Mouse (Mus musculus): ENCODE results near the gene Tcap. TPM values are rescaled to one million over a fixed set of nuclear protein-coding genes. Genes with fewer than 3 reads are reported as not detected.

Tcap gene
- polyA plus RNA-seq, 1 experiment from 2014 or later: 151 TPM

DNA sequence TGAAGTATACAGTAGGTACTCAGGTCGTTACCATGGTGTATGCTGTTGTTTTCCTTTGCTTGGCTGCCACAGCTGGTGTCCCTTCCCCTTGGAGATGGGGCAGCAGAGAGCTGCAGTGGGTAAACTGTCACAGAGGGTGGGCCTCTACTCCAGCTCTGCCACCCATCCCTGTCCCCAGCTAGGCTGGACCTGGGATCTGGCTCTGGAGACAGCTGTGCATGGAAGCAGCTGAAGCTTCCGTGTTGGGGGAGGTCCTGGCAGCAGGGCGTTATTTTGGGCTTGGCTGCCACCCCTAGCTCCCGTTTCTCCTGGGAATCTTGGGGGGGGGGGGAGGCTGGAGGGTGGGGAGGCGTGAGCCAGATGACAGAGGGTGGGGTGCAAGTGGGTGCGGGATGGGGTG, 34.7 kb downstream of the Tcap start:
- no peak overlapping the region for H3K4me2 ChIP-seq
- no peak overlapping the region for H3K27ac ChIP-seq (ENCODE audit: low read depth, low read length)
- no peak overlapping the region for H3K9ac ChIP-seq (ENCODE audit: low read depth, low read length)
- 50% methylated on average over 6 of the region's 6 CpGs for WGBS (ENCODE audit: insufficient replicate concordance)
- H3K36me3 ChIP-seq (ENCODE audit: control insufficient read depth, insufficient read depth, low read length): peaks cover 13% of the 10 kb centered on the region
- H3K4me3 ChIP-seq (ENCODE audit: low read depth, low read length): no peak overlapping the region
- no peaks in the 10 kb centered on the region for H3K9me3 ChIP-seq (replicated peaks; ENCODE audit: control insufficient read depth, low read length)
- ATAC-seq (replicated peaks; ENCODE audit: insufficient number of reproducible peaks, low FRiP score, low TSS enrichment): no peak
- peaks cover 51% of the 10 kb centered on the region for H3K4me1 ChIP-seq (ENCODE audit: control insufficient read depth, insufficient read depth, low read length)
- H3K27me3 ChIP-seq (ENCODE audit: control insufficient read depth, insufficient read depth, low read length): no peaks in the 10 kb centered on the region

DNA sequence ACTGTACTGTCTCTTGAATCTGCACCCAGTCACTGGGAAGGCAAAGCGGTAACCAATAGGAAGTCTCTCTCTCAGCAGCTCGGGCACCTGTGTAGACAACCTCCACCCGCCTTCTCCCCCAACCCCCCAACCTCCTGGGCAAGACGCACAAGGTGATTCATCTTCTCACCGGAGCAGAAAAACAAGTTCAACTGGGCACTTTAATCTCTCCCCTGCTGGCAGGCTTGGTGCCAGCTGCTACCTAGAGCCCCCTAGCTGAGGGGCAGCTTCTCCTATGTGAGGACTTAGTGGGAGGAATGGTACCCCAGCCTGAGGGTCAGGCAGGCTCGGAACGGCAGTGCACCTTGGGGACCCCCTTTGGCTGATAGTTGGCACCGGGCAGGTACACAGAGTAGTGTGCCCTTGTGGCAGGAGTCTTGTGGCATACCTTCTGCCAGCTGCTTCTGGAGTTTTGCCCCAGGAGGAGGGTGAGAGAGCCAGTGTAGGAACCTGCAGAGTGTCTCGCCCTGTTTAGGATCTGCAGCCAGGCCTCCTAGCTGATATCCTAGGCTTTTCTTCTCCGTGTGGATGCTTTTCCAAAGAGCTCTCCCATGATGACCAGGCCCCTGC, 35.4 kb downstream of the Tcap start:
- Histone ChIP-seq H3K27ac (ENCODE audit: low read depth, low read length) (peak overlapping the region; percentile 29; the same call in 1 of the 2 replicates), H3K9me3 (replicated peaks; ENCODE audit: control insufficient read depth, low read length) (no peaks in the 10 kb centered on the region), H3K9ac (ENCODE audit: low read depth, low read length) (0 out of 2 replicates have a peak overlapping the region, but pooled peaks have one; percentile 10), H3K4me3 (ENCODE audit: low read depth, low read length) (no peak overlapping the region), H3K36me3 (ENCODE audit: control insufficient read depth, insufficient read depth, low read length) (peaks cover 16% of the 10 kb centered on the region), H3K27me3 (ENCODE audit: control insufficient read depth, insufficient read depth, low read length) (no peaks in the 10 kb centered on the region), H3K4me1 (ENCODE audit: control insufficient read depth, insufficient read depth, low read length) (peaks cover 46% of the 10 kb centered on the region), H3K4me2 (no peak overlapping the region)
- no peak for ATAC-seq (replicated peaks; ENCODE audit: insufficient number of reproducible peaks, low FRiP score, low TSS enrichment)
- 78% methylated on average over 10 of the region's 10 CpGs for WGBS (ENCODE audit: insufficient replicate concordance)

GRCm38 (mm10) chr11:98426592-98426991, 43.0 kb downstream of the Tcap start:
- Histone ChIP-seq H3K36me3 (ENCODE audit: control insufficient read depth, insufficient read depth, low read length) (peaks cover 54% of the 10 kb centered on the region), H3K27ac (ENCODE audit: low read depth, low read length) (no peak overlapping the region)
- WGBS (ENCODE audit: insufficient replicate concordance): 87% methylated on average over 7 of the region's 7 CpGs

DNA sequence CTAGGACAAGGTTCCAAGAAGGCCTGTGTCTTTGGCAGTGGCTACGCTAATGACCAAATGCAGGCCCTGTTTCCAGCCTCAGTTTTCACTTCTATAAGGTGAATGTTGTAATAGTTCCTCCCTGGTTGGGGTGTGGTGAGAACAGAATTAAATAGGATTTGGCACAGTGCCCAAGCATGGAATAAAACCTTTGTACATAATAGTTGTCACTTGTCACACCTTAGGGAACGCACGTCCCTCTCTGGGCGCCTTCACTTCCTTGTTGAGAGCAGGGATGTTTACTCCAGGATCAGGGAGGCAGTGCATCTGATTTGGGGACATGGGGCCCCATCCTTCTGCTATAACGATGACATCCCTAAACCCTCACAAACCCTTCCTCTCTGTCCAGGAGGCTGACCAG, 44.8 kb downstream of the Tcap start:
- WGBS (ENCODE audit: insufficient replicate concordance): 84% methylated on average over 5 of the region's 5 CpGs
- H3K4me3 ChIP-seq (ENCODE audit: low read depth, low read length): no peak overlapping the region
- peaks cover 54% of the 10 kb centered on the region for H3K36me3 ChIP-seq (ENCODE audit: control insufficient read depth, insufficient read depth, low read length)
- no peaks in the 10 kb centered on the region for H3K9me3 ChIP-seq (replicated peaks; ENCODE audit: control insufficient read depth, low read length)
- no peaks in the 10 kb centered on the region for H3K27me3 ChIP-seq (ENCODE audit: control insufficient read depth, insufficient read depth, low read length)
- no peaks in the 10 kb centered on the region for H3K4me1 ChIP-seq (ENCODE audit: control insufficient read depth, insufficient read depth, low read length)
- no peak for ATAC-seq (replicated peaks; ENCODE audit: insufficient number of reproducible peaks, low FRiP score, low TSS enrichment)
- no peak overlapping the region for H3K27ac ChIP-seq (ENCODE audit: low read depth, low read length)
- no peak overlapping the region for H3K9ac ChIP-seq (ENCODE audit: low read depth, low read length)
- no peak overlapping the region for H3K4me2 ChIP-seq

More at GRCm38 (mm10) chr11:98426592-98426991, 43.0 kb downstream of the Tcap start:
- Histone ChIP-seq H3K27me3 (ENCODE audit: control insufficient read depth, insufficient read depth, low read length) (no peaks in the 10 kb centered on the region), H3K4me2 (no peak overlapping the region), H3K9ac (ENCODE audit: low read depth, low read length) (no peak overlapping the region), H3K4me1 (ENCODE audit: control insufficient read depth, insufficient read depth, low read length) (no peaks in the 10 kb centered on the region), H3K4me3 (ENCODE audit: low read depth, low read length) (no peak overlapping the region), H3K9me3 (replicated peaks; ENCODE audit: control insufficient read depth, low read length) (no peaks in the 10 kb centered on the region)
- ATAC-seq (replicated peaks; ENCODE audit: insufficient number of reproducible peaks, low FRiP score, low TSS enrichment): no peak

- peaks cover 58% of the 10 kb centered on the region for H3K36me3 ChIP-seq (ENCODE audit: control insufficient read depth, insufficient read depth, low read length)
- no peak overlapping the region for H3K4me3 ChIP-seq (ENCODE audit: low read depth, low read length)
- H3K27me3 ChIP-seq (ENCODE audit: control insufficient read depth, insufficient read depth, low read length): no peaks in the 10 kb centered on the region
- no peak for ATAC-seq (replicated peaks; ENCODE audit: insufficient number of reproducible peaks, low FRiP score, low TSS enrichment)
- H3K4me1 ChIP-seq (ENCODE audit: control insufficient read depth, insufficient read depth, low read length): no peaks in the 10 kb centered on the region
- no peak overlapping the region for H3K9ac ChIP-seq (ENCODE audit: low read depth, low read length)
- H3K27ac ChIP-seq (ENCODE audit: low read depth, low read length): no peak overlapping the region
- WGBS (ENCODE audit: insufficient replicate concordance): 71% methylated on average over 9 of the region's 9 CpGs
- H3K9me3 ChIP-seq (replicated peaks; ENCODE audit: control insufficient read depth, low read length): no peaks in the 10 kb centered on the region
- H3K4me2 ChIP-seq: no peak overlapping the region
Observed at GRCm38 (mm10) chr11:98431743-98432502, 48.3 kb downstream of the Tcap start.

Other genes starting within 250 kb of the Tcap start
- 12.9 and 15.5 TPM in 2 replicates for gene Fbxl20, start 233.4 kb upstream of the Tcap start, polyA plus RNA-seq (2014; fragmentation: Nextera tagmentation; extraction: Ambion mirVana)
- 40.7 and 46.9 TPM in 2 replicates for gene Med1, start 190.5 kb upstream of the Tcap start, polyA plus RNA-seq (2014; fragmentation: Nextera tagmentation; extraction: Ambion mirVana)
- gene Cdk12, start 180.8 kb upstream of the Tcap start, polyA plus RNA-seq (2014; fragmentation: Nextera tagmentation; extraction: Ambion mirVana): 8.3 and 11.4 TPM in 2 replicates
- 0.07 and 0.13 TPM in 2 replicates for gene Neurod2, start 54.2 kb upstream of the Tcap start, polyA plus RNA-seq (2014; fragmentation: Nextera tagmentation; extraction: Ambion mirVana)
- gene Ppp1r1b, start 35.4 kb upstream of the Tcap start, polyA plus RNA-seq (2014; fragmentation: Nextera tagmentation; extraction: Ambion mirVana): 13.6 and 15.3 TPM in 2 replicates
- 39.6 and 40.6 TPM in 2 replicates for gene Stard3, start 25.4 kb upstream of the Tcap start, polyA plus RNA-seq (2014; fragmentation: Nextera tagmentation; extraction: Ambion mirVana)
- 3.9 and 4.8 TPM in 2 replicates for gene Pnmt, start 2.6 kb downstream of the Tcap start, polyA plus RNA-seq (2014; fragmentation: Nextera tagmentation; extraction: Ambion mirVana)
- gene Pgap3, start 16.7 kb downstream of the Tcap start, polyA plus RNA-seq (2014; fragmentation: Nextera tagmentation; extraction: Ambion mirVana): 10.6 and 13.7 TPM in 2 replicates
- 48.0 and 56.4 TPM in 2 replicates for gene Erbb2, start 28.7 kb downstream of the Tcap start, polyA plus RNA-seq (2014; fragmentation: Nextera tagmentation; extraction: Ambion mirVana)
- 107 and 110 TPM in 2 replicates for gene Mien1, start 55.2 kb downstream of the Tcap start, polyA plus RNA-seq (2014; fragmentation: Nextera tagmentation; extraction: Ambion mirVana)
- gene Grb7, start 62.6 kb downstream of the Tcap start, polyA plus RNA-seq (2014; fragmentation: Nextera tagmentation; extraction: Ambion mirVana): 0.63 and 2.0 TPM in 2 replicates
- gene Ikzf3, start 162.2 kb downstream of the Tcap start, polyA plus RNA-seq (2014; fragmentation: Nextera tagmentation; extraction: Ambion mirVana): 0.13 TPM in 1 of 2 replicates, not detected in the other
- gene Zpbp2, start 167.3 kb downstream of the Tcap start, polyA plus RNA-seq (2014; fragmentation: Nextera tagmentation; extraction: Ambion mirVana): 0.33 and 0.62 TPM in 2 replicates
- gene Ormdl3, start 203.6 kb downstream of the Tcap start, polyA plus RNA-seq (2014; fragmentation: Nextera tagmentation; extraction: Ambion mirVana): 9.6 and 15.0 TPM in 2 replicates
- gene Lrrc3c, start 214.5 kb downstream of the Tcap start, polyA plus RNA-seq (2014; fragmentation: Nextera tagmentation; extraction: Ambion mirVana): not detected in 2 replicates
- gene Gm12355, start 241.8 kb downstream of the Tcap start, polyA plus RNA-seq (2014; fragmentation: Nextera tagmentation; extraction: Ambion mirVana): 0.34 and 0.44 TPM in 2 replicates
- gene Gsdma3, start 242.5 kb downstream of the Tcap start, polyA plus RNA-seq (2014; fragmentation: Nextera tagmentation; extraction: Ambion mirVana): 0.14 TPM in 1 of 2 replicates, not detected in the other